Mouse (Mus musculus): ENCODE measurements at regions not wholly inside any gene's neighbourhood (a gene's known extent, or its start where the extent isn't known, plus 50 kb on each side); places are given as distances from the start of the nearest gene placed in this dataset.

DNA sequence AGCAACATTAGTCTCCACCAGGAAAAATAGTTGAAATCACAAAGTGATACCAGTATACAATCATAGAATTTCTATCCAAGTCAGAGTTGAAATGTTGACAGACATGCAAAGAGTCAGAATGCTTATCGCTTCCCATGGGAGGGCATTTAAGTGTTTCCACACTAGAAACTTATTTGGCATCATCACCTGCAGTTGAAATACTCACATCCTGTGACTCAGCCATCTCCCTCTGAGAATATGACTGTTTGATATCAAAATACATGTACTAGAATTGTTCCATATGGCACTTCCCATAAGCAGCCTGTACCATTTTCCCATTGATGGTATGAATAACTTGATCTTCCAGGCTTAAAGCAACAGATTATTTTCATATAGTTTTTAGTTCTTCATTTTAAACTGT, 2314.1 kb upstream of the Gm7489 start:
- TF ChIP-seq CTCF (IDR thresholded peaks at IDR 0.05; ENCODE audit: insufficient read depth, low read length) (no peak), POLR2A (IDR thresholded peaks at IDR 0.05; ENCODE audit: borderline replicate concordance, extremely low read depth, low read depth, low read length) (no peak)

Data from lung, adult 2 months (tissue).